Mouse (Mus musculus) MEL-GATA-1-ER (cell line): Measurements from ENCODE around the gene Slc29a1.
A peak's percentile ranks its signal among the peaks of the same experiment; 100 is the strongest.

Source experiments
- DNase-seq: peaks from one replicate; pipeline ENCODE4 v3.0.0-alpha.2; 2012; ENCODE audit warnings: low read depth; ENCODE audit errors: extremely low read depth

Gene Slc29a1

DNA sequence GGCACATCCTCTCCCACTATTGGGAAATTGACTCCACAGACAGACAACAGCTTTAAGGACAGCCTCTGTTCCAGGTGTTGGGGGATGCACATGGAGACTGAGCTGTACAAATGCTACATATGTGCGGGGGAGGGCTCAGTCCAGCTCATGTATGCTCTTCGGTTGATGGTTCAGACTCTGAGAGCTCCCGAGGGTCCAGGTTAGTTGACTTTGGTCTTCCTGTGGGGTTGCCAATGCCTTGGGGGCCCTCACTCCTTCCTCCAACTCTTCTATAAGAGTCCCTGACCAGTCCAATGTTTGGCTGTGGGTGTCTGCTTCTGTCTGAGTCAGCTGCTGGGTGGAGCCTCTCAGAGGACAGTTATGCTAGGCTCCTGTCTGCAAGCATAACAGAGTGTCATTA is 46.3 kb downstream of the Slc29a1 start:
- no peak for DNase-seq

DNA sequence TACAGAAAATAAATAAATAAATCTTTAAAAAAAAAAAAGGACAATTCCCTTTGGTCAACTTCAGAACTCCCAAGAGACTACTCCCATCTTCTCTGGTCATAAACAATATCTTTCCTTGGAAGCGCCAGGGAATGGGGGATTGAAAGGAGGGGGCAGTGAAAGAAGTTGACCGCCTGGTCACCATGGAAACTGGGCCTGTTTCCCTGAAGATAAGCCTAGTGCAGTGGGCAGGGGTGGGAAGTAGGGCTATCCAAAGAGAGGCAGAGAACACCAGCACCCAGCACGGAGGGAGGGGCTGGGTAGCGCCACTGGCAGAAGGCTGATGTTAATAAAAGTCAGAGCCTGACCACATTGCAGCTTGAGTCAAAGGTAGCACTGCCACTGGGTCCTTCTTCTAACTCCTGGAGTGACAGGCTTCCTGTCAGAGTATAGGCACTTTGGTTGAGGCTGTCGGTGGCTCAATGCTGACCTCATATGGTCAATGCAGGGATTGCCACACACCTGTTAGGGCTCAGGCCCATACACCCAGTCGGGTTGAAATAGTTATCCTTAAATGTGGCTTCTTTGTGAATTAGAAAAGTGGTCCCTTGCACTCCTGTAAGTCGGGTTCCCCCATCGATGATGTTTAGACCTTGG is 47.5 kb downstream of the Slc29a1 start:
- peak; percentile 60 for DNase-seq

DNA sequence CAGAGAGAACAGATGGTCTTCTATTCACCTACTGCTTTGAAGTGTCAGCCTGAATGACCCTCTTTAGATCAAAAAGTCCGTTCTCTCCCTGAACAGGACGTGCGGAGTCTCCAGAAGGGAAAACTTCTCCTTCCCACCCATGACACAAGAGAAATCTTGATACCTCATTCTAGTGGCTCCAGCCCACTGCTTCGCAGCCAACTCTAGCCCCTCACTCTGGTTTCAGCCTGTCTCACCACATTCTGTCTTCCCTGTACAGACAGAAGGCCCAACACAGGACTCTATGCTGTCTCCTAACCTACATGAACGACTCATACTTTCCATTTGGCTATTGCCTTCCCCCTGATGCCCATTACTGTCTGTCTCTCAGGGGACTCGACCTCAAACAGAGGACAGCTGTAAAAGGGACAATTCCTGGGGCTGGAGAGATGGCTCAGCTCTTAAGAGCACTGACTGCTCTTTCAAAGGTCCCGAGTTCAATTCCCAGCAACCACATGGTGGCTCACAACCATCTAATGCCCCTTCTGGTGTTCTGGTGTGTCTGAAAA is 48.1 kb downstream of the Slc29a1 start:
- DNase-seq = no peak

DNA sequence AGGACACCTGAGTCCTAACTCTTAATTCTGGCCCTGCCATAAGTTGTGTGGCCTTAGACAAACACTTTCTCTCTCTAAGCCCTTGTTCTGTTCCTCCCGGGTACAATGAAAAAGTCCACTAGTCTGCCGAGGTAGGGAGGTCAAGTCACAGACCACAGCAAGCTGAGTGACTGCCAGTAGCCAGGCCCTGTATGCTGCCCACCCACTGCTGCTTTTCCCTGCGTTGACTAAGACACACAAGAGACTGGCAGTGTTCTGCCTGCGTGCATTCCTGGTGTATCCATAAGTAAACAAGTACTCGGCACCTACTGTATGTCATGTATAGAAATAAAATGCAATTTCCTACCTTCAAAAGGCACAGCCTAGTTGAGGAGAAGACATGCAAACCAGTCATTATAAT is 49.2 kb downstream of the Slc29a1 start:
- DNase-seq = no peak

DNA sequence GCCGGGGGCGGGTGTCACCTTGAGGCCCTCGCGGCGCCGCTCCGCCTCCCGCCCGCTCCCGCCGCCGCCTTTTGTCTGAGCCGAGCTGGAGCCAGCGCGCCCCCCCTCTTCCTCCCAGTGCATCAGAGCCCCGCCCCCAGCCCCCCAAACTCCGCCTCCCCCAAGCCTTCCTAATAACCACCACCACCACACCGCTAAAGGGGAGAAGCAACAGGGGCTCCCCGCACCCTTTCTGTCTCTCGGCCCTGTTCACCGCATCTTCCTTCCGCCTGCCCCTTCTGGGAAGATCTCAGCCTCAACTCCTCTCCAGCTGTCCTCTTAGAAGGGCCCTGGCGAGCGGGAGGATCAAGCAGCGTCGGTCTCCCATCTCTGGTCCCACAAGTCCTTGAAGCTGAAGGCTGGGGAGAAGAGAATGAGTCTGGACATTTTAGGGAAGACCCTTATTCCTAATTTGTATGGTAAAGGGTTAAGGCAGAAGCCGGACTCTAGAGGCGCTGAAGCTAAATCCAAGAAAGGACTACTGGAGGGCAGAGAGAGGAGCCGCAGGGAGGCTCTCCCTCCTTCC is 49.7 kb downstream of the Slc29a1 start, which contains the start of gene Tmem151b:
Tmem151b (minus strand) TSS at position 61 of the 565 bp plus-strand sequence.
- DNase-seq = no peak

DNA sequence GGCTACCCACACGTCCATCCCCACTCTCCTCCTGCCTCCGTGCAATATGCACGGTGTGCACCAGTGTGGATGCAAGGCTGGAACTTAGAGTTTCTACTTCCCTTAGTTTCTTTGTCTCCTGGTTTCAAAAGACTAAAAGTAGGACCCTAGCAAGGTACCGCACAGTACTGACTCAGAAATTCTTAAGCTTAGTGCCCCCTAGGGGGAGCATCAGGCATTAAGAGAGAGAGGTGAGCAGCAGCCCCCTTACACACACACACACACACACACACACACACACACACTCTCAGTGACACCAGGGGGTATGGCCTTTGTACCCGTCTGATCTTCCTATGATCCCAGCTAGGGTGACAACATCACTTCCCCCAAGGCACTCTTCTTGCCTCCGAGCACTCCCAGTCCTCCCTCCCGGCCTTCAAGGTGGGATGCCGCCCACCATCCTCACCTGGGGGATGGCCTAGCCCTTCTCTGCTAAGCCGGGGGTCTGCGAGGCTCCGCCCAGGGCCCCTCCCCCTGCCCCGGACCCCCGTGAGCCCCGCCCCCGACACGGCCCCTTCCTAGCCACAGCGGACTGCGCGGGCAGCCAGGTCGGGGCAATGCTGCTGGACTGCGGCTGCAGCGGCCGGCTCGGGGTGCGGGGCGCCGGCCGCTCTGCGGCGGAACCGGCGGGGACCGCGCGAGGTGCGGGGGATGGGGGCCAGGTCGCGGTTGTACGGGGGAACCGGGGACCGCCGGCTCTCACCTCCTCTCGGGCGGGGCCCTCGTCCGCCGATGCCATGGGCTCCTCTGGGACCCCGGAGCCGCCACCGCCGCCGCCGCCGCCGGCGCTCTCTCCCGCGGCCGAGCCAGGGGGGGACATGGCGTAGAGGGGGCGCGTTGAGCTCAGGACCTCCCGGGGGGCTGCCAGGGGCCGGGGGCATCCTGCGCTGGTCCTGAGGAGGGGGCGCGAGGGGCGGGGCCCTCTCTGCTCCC is 50.6 kb downstream of the Slc29a1 start:
- no peak for DNase-seq

DNA sequence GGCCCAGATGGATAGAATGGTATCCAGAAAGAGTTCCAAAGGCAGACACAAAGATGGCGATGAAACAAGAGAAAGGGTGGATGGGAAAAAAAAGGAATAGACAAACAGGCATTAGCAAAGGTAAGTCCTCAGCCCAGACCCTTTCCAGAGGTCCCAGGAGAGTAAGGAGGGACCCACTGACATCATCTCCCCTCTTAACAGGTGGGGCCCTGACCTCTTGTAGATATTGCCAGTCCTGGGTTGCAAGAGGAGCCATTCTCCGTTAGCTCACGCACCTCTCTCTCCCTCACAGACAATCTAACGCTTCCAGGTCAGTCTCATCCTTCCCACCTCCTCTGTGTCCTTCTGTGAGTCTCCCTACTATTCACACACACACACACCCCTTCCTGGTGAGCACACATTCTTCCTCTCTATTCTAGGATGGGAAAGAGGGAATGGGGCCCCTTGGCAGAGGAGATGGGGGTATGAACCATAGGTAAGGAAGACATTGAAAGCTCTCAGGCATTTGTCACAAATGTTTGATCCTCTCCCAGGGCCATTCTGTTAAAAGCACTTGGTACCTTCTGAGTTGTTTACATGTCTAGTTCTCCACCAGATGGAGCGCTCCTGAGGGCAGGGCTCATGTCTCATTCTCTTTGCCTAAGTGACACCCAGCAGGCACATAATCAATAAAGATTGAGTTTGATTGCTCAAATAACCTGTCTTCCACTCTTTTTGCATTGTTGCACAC is 51.8 kb downstream of the Slc29a1 start:
- no peak for DNase-seq

DNA sequence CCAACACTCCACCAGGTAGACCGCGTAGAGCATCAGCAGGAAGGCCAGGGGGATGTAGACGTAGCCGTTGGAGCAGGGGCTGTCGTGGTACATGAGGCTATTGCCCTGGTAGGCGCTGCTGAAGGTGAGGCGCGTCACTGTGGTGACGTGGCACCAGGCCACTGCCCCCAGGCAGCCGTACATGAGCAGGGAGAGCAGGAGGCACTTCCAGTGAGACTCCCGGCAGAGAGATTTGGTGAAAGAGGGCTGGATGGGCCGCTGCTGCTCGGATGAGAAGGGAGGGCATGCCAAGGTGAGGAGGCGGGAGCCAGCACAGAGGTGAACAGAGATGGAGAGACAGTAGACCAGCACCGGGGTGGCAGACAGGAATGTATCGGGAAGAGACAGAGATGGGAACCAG is 52.5 kb downstream of the Slc29a1 start:
- no peak for DNase-seq

DNA sequence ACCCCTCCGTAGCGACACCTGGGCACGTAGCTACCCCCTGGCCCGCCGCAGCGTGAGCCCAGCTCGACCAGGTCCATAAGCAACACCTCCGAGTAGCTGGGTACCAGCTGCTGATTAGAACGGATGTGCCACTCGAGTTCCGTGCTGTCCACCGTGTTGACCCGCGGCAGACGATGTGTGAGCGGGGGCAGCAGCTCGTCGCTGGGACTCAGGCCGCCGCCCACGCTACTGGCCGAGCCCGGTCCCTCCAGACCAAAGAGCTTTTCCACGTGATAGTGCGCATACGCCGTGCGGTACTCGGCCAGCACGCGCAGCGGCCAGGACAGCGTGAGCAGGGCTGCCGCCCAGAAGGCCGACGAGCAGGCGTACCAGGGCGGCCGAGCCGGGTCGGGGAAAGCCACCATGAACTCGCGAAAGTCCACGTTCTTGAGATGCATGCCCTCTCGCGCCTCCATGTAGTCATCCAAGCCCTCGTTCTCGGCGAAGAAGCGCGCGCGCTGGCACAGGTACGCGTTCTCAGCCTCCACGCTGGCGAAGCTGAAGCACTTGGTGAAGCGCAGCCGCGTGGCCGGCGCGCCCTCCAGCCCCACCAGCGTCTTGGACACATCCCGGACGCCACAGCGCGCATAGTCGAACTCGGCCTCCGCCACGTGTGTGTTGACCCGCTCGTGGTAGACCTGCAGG is 54.0 kb downstream of the Slc29a1 start:
- no peak for DNase-seq

DNA sequence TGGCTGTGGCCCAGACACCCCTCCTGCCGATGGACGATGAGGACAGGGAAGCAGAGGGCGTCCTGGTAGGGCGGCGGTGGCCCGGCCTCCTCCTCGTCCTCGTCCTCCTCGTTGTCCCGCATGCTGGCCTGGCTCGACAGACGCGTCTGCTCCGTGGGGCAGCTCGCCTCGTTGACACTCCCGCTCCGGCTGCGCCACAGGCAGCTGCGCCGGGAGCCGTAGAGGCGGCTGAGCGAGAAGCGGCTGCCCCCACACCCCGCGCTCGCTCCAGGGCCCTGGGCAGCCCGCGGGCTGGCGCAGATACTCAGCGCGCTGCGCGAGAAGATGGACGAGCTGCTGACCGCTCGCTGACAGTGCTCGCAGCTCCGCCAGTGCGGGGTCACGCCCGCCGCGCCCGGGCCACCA is 54.5 kb downstream of the Slc29a1 start:
- no peak for DNase-seq

DNA sequence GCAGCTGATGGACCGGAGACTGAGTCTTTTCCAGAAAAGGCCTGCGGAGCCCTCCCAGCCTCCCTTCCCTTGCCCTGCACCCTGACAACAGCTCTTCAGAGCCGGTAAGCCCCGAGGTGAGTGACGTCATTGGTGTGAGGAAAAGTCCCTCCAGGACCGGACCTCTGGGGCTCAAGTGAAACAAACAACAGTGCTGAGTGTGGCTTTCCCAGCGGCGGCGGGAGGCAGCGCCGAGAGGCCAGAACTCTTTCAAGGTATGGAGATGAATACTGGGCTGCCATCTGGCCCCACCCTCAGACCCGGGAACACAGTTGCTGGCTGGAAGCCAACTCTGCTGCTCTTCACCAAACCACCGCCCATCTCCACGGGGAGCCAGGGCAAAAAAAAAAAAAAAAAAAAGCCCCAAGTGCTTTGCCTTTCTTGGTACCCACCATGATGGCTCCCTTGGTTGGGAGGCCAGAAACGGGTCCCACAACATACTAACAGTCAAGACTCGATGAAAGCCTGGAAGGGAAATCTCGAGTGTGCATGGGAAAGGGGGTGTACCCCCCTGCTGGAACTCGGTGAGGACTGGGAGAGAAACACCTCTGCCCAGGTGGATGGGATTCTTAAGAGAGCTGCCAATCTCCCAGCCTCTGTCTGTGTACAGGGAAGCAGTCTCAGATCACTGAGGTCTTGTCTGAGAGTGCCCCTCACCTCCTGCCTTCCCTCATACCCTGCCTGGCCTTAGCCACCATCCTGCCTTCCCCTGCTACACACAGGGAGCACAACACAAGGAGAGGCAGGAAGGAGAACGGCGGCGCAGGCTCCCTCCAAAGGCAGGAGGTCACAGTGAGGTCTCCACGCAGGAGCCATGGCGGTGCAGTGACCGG is 55.2 kb downstream of the Slc29a1 start:
- no peak for DNase-seq

DNA sequence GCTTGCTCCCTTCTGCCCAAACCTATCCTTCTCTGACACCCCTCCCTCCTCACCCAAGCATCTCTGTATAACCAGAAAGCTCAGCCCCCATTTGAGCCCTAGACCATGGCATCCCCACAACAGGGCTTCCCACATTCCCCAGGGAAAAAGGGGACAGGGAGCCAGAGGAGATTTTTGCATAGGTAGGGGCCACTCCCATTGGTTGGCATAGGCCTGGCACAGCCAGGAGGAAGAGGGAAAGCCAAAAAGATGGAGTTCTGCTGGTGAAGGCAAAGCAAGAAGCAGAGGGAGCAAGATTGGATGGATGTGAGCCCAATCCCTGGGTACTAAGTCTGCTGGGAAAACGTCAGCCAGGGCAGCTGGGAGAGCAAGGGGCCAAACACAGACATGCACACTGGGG is 56.3 kb downstream of the Slc29a1 start:
- no peak for DNase-seq

DNA sequence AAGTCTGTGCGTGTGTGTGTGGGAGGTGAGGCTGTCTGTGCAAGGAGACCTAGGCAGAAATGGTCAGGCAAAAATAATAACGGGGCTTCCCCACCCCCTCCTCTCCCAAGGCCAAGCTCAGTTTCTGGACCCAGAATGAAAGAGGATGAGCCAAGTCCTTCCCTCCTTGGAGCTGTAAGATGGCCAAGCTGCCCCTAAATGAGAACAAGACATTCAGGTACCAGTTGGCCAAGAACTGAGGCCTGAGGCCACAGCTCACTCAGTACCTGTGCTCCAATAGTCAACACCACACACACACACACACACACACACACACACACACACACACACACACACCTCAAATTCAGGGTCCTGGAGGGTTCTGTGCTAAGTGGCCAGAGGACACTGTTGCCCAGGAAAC is 56.7 kb downstream of the Slc29a1 start:
- DNase-seq = no peak

DNA sequence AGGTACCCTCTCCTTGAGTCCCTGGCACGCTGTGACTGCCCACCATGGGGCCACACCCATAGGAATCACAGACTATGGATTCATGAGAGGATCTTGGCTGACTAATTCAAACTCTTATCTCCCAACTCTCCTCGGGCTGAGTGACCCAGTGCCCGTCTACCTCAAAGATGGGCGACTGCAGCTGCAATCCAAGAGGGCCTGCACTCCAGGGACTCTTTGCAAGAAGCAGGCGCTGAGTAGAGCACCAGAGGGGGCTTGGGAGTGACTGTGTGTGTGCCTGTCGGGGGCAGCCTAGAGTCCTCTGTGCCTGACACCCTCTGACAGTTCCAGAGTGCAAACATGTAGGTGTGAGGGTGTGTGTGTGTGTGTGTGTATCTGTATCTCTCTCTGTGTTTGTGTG is 57.3 kb downstream of the Slc29a1 start:
- DNase-seq = no peak

DNA sequence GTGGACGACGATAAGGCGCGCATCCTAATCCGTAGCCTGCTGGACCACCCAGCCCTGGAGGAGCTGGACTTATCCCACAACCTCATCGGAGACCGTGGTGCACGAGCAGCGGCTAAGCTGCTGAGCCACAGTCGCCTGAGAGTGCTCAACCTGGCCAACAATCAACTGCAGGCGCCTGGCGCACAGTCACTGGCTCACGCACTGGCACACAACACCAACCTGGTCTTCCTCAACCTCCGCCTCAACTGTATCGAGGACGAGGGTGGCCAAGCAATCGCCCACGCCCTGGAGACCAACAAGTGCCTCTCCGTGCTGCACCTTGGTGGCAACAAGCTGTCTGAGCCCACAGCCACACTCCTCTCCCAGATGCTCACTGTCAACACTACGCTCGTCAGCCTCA is 59.7 kb downstream of the Slc29a1 start:
- DNase-seq = no peak

DNA sequence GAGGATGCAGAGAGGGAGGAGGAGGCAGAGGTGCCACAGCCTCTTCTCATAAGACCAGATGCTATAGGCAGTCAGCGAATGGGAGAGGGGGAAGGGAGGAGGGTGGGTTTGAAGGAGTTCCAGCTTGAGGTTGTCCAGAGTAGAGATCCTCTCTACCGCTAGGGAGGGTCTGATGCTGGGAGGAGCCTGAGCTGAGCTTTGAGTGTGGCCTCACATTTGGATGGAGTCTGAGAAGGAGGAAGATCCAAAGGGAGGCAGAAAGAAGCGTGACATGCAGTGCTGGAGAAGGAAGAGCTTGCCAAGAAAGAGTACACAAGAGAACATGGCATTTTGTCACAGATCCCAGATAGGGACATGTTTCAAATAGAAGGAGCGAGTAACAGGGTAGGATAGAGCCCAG is 61.0 kb downstream of the Slc29a1 start:
- DNase-seq = no peak

DNA sequence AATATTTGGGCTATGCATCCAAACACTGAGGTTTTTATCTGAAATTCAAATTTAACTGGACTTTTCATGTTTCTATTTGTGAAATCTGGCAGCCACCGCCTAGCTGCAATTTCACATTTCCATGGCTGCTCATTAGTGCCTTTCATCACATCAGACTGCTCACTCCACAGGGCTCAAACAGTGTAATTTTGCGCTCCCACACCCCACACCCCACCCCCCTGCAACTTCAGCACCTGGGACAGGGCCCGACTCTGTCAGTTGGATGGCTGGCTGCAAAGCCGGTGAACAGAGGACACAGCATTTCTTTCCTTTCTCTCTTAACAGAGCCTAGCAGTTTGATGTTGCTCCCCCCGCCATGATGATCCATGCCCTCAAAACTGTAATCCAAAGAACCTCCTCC is 63.1 kb downstream of the Slc29a1 start:
- no peak for DNase-seq
